Mouse (Mus musculus): ENCODE measurements at regions not wholly inside any gene's neighbourhood (a gene's known extent, or its start where the extent isn't known, plus 50 kb on each side); places are given as distances from the start of the nearest gene placed in this dataset.
A peak's percentile ranks its signal among the peaks of the same experiment; 100 is the strongest.
"Not testable (repeated sequence)": the region's sequence is repeated elsewhere in the genome, so short reads cannot be mapped to it uniquely, and the experiment has no call there.

GRCm38 (mm10) chr16:50009542-50009941 lies 209.2 kb downstream of the Cd47 start:
- no peak for DNase-seq (ENCODE audit: low spot score)

- DNase-seq (ENCODE audit: low spot score) = no peak
These were observed 209.7 kb downstream of the Cd47 start for GRCm38 (mm10) chr16:50010074-50010473.

GRCm38 (mm10) chr16:50010532-50010971 lies 210.2 kb downstream of the Cd47 start:
- DNase-seq (ENCODE audit: low spot score) = no peak

GRCm38 (mm10) chr16:50023885-50024284 lies 223.6 kb downstream of the Cd47 start:
- DNase-seq (ENCODE audit: low spot score) = no peak

GRCm38 (mm10) chr16:50026100-50026884 lies 226.0 kb downstream of the Cd47 start:
- DNase-seq (ENCODE audit: low spot score) = no peak

GRCm38 (mm10) chr16:50027189-50027588 lies 226.9 kb downstream of the Cd47 start:
- no peak for DNase-seq (ENCODE audit: low spot score)

- DNase-seq (ENCODE audit: low spot score) = no peak
These were observed 229.4 kb downstream of the Cd47 start for GRCm38 (mm10) chr16:50029711-50030110.

GRCm38 (mm10) chr16:50030355-50030754 lies 230.0 kb downstream of the Cd47 start:
- DNase-seq (ENCODE audit: low spot score) = not testable (repeated sequence)

GRCm38 (mm10) chr16:50030905-50031369 lies 230.6 kb downstream of the Cd47 start:
- DNase-seq (ENCODE audit: low spot score) = no peak

GRCm38 (mm10) chr16:50032798-50033197 lies 232.5 kb downstream of the Cd47 start:
- no peak for DNase-seq (ENCODE audit: low spot score)

- DNase-seq (ENCODE audit: low spot score) = no peak
These were observed 236.0 kb downstream of the Cd47 start for GRCm38 (mm10) chr16:50036296-50036734.

GRCm38 (mm10) chr16:50044103-50044502 lies 243.8 kb downstream of the Cd47 start:
- DNase-seq (ENCODE audit: low spot score) = no peak

- DNase-seq (ENCODE audit: low spot score) = peak; percentile 36
These were observed 245.5 kb downstream of the Cd47 start for GRCm38 (mm10) chr16:50045552-50046547.

- no peak for DNase-seq (ENCODE audit: low spot score)
These were observed 263.2 kb downstream of the Cd47 start for GRCm38 (mm10) chr16:50063540-50063939.

GRCm38 (mm10) chr16:50065336-50066082 lies 265.2 kb downstream of the Cd47 start:
- no peak for DNase-seq (ENCODE audit: low spot score)

GRCm38 (mm10) chr16:50069033-50069432 lies 268.7 kb downstream of the Cd47 start:
- no peak for DNase-seq (ENCODE audit: low spot score)

GRCm38 (mm10) chr16:50070728-50071127 lies 270.4 kb downstream of the Cd47 start:
- DNase-seq (ENCODE audit: low spot score) = no peak

GRCm38 (mm10) chr16:50072853-50073360 lies 272.6 kb downstream of the Cd47 start:
- DNase-seq (ENCODE audit: low spot score) = no peak

GRCm38 (mm10) chr16:50073979-50074378 lies 273.6 kb downstream of the Cd47 start:
- DNase-seq (ENCODE audit: low spot score) = no peak

GRCm38 (mm10) chr16:50075641-50076040 lies 275.3 kb downstream of the Cd47 start:
- DNase-seq (ENCODE audit: low spot score) = no peak

GRCm38 (mm10) chr16:50081511-50081910 lies 281.2 kb downstream of the Cd47 start:
- no peak for DNase-seq (ENCODE audit: low spot score)
